Comparison of ENCODE assay signal across 8 mouse cellular contexts in the genomic region with DNA sequence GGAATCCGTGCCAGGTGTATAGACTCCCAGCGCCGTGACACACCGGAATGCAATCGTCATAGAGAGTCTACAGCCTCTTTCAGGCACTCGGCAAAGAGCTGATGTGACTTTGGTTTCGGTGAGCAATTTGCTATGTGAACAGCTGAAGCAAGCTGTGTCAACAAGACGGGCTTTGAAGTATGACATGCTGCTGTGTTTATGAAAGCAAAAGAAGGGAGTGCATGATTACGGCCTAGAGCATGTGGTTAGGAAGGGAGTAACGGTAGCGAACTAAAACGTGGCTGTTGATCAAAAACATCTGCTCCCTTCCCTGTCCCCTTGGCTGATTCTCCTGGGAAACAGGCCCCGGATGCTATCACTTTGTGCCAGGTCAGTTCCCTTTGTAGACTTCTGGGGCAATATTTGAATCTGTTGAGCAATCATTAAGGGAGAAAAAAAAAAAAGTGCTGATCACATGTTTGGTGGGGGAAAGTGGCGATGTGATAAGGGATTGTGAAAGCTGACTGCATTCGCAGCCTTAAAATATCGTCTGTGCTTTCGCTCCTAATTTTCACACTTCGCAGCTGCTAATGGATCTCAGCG.
A peak's percentile ranks its signal among the peaks of the same experiment; 100 is the strongest.
DNase-seq lines count a peak whose midpoint lies in the region; TF ChIP-seq lines count a peak whose summit lies in the region.

No protein-coding gene starts in this region.

- H3K4me1 ChIP-seq in hindbrain, embryonic 10.5 days (replicated peaks), result peaks cover 7% of the 10 kb centered on the region

- no peaks in the 10 kb centered on the region for H3K9me3 ChIP-seq in hindbrain, embryonic 10.5 days

- WGBS in hindbrain, embryonic 10.5 days, result 61% methylated on average over 19 of the region's 19 CpGs

- no peak for TF ChIP-seq CTCF in layer of hippocampus, adult 2 months (conservative IDR thresholded peaks at IDR 0.05)

- DNase-seq in embryo, embryonic 9.5 days (ENCODE audit: extremely low spot score), result peak; percentile 52
- peak; percentile 9 to 13 for DNase-seq in frontal cortex, postnatal 10 days (ENCODE audit: low spot score in 2 of 2)
- peak; percentile 34 for DNase-seq in hindbrain, embryonic 10.5 days (ENCODE audit: low spot score)
- peak; percentile 17 to 37 for DNase-seq in layer of hippocampus, adult 2 months (ENCODE audit: low spot score in 2 of 2)
- peak; percentile 50 to 71 for DNase-seq in lung, adult 18-20 months
- DNase-seq in ovary, postnatal 10 days (ENCODE audit: low spot score), result peak; percentile 9
- no peak for DNase-seq in thymus, postnatal 14 days
- DNase-seq in thymus, postnatal 4 days, result no peak

- no peaks in the 10 kb centered on the region for H3K36me3 ChIP-seq in hindbrain, embryonic 10.5 days

- H3K4me3 ChIP-seq in hindbrain, embryonic 10.5 days, result no peak overlapping the region
- peak overlapping the region; percentile 44 for H3K4me3 ChIP-seq in layer of hippocampus, adult 2 months

- no peak overlapping the region for H3K27ac ChIP-seq in hindbrain, embryonic 10.5 days
- peak overlapping the region; percentile 40; the same call in 1 of the 2 replicates for H3K27ac ChIP-seq in layer of hippocampus, adult 2 months

- no peaks in the 10 kb centered on the region for H3K27me3 ChIP-seq in hindbrain, embryonic 10.5 days (ENCODE audit: insufficient read depth, poor library complexity, severe bottlenecking)

Comparison
In these comparisons a context has a peak if more than half of its experiments do, and no peak if none do; other contexts are left out.
1. DNase-seq: peak in embryo, embryonic 9.5 days (single experiment), frontal cortex, postnatal 10 days (2 of 2), hindbrain, embryonic 10.5 days (single experiment), layer of hippocampus, adult 2 months (2 of 2), lung, adult 18-20 months (2 of 2) and ovary, postnatal 10 days (single experiment); none in thymus, postnatal 14 days (single experiment) and thymus, postnatal 4 days (single experiment).